Mouse (Mus musculus): ENCODE results near the gene Sprr2a2. TPM values are rescaled to one million over a fixed set of nuclear protein-coding genes. Genes with fewer than 3 reads are reported as not detected.
"Not testable (repeated sequence)": the region's sequence is repeated elsewhere in the genome, so short reads cannot be mapped to it uniquely, and the experiment has no call there.

Gene Sprr2a2
- total and polyA plus RNA-seq, 3 experiments: not detected

DNA sequence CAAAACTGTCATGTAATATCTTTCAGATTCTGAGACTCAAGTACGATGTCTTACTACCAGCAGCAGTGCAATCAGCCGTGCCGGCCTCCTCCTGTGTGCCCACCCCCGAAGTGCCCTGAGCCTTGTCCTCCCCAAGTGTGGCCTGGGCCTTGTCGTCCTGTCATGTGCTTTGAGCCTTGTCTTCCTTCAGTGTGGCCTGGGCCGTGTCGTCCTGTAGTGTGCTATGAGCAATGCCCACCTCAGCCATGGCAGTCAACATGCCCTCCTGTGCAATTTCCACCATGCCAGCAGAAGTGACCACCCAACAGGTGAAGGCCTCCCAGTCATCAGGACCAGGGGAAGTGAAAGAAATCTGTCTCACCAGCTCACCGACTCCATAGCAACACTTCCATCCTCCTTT lies 38.1 kb downstream of the Sprr2a2 start:
- H3K36me3 ChIP-seq (replicated peaks in 1 of 2; ENCODE audit: control insufficient read depth in 1 of 2, insufficient read depth in 1 of 2, low read length in 1 of 2); dilution Hi-C loops (cut with MboI; ENCODE audit: extremely low pct_ligation_motif_present, extremely low pct_unique_long_range_greater_than_20kb, low sequenced_read_pairs); H3K27ac ChIP-seq (ENCODE audit: insufficient read depth, low read depth); DNase-seq (ENCODE audit: extremely low read depth); H3K79me2 ChIP-seq (replicated peaks; ENCODE audit: control insufficient read depth, extremely low read depth, insufficient read depth, poor library complexity, severe bottlenecking); in situ Hi-C loops (cut with MboI; ENCODE audit: low pct_ligation_motif_present, low pct_unique_long_range_greater_than_20kb, low sequenced_read_pairs); H3K4me1 ChIP-seq (ENCODE audit: control insufficient read depth in 1 of 2, insufficient read depth in 2 of 2); H3K9ac ChIP-seq (ENCODE audit: insufficient read depth, low read depth); H3K9me3 ChIP-seq (replicated peaks; ENCODE audit: low read length); H3K27me3 ChIP-seq (replicated peaks); H3K4me2 ChIP-seq (ENCODE audit: insufficient read depth, low read depth, poor library complexity, severe bottlenecking); H3K4me3 ChIP-seq (replicated peaks in 1 of 3; ENCODE audit: low read depth in 2 of 3, low read length in 2 of 3, poor library complexity in 1 of 3): not testable (repeated sequence)

DNA sequence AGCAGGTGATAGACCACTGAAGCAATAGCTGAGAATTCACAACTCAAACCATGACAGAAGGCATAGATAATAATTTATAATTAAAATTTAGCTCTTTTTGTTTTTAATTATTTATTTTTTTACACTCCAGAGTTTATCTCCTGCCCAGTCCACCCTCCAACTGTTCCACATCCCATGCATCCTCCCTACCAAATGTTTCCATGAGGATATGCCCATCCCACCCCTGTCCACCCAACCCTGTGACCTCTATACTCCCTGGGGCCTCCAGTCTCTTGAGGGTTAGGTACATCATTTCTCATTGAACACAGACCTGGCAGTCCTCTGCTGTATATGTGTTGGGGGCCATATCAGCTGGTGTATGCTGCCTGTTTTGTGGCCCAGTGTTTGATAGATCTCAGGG lies 42.8 kb downstream of the Sprr2a2 start:
- DNase-seq (ENCODE audit: extremely low read depth); H3K4me2 ChIP-seq (ENCODE audit: insufficient read depth, low read depth, poor library complexity, severe bottlenecking); H3K9ac ChIP-seq (ENCODE audit: insufficient read depth, low read depth); H3K4me3 ChIP-seq (replicated peaks in 1 of 3; ENCODE audit: low read depth in 2 of 3, low read length in 2 of 3, poor library complexity in 1 of 3); H3K9me3 ChIP-seq (replicated peaks; ENCODE audit: low read length); H3K36me3 ChIP-seq (replicated peaks in 1 of 2; ENCODE audit: control insufficient read depth in 1 of 2, insufficient read depth in 1 of 2, low read length in 1 of 2); H3K79me2 ChIP-seq (replicated peaks; ENCODE audit: control insufficient read depth, extremely low read depth, insufficient read depth, poor library complexity, severe bottlenecking); H3K27ac ChIP-seq (ENCODE audit: insufficient read depth, low read depth); H3K4me1 ChIP-seq (ENCODE audit: control insufficient read depth in 1 of 2, insufficient read depth in 2 of 2); H3K27me3 ChIP-seq (replicated peaks); dilution Hi-C loops (cut with MboI; ENCODE audit: extremely low pct_ligation_motif_present, extremely low pct_unique_long_range_greater_than_20kb, low sequenced_read_pairs); in situ Hi-C loops (cut with MboI; ENCODE audit: low pct_ligation_motif_present, low pct_unique_long_range_greater_than_20kb, low sequenced_read_pairs): not testable (repeated sequence)

DNA sequence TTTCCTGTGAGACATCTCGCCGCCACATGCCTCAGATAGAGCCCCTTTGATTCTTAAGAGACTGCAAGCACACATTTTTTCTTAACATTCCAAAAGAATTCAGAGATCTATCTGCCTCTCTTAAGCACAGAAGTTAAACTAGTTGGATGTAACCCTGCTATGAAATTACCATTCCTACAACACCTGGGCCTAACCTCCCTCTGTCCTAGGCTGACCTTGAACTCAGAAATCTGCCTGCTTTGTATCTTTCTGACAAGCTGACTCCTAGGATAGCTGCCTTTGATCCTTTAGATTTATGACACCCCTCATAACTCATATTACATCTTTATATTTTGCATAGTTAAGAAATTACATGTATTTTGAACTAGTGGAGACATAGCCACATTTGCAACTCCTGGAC lies 47.7 kb downstream of the Sprr2a2 start:
- H3K4me1 ChIP-seq (ENCODE audit: control insufficient read depth in 1 of 2, insufficient read depth in 2 of 2); DNase-seq (ENCODE audit: extremely low read depth); H3K36me3 ChIP-seq (replicated peaks in 1 of 2; ENCODE audit: control insufficient read depth in 1 of 2, insufficient read depth in 1 of 2, low read length in 1 of 2); H3K4me2 ChIP-seq (ENCODE audit: insufficient read depth, low read depth, poor library complexity, severe bottlenecking); H3K9ac ChIP-seq (ENCODE audit: insufficient read depth, low read depth); H3K9me3 ChIP-seq (replicated peaks; ENCODE audit: low read length); H3K27ac ChIP-seq (ENCODE audit: insufficient read depth, low read depth); H3K4me3 ChIP-seq (replicated peaks in 1 of 3; ENCODE audit: low read depth in 2 of 3, low read length in 2 of 3, poor library complexity in 1 of 3); in situ Hi-C loops (cut with MboI; ENCODE audit: low pct_ligation_motif_present, low pct_unique_long_range_greater_than_20kb, low sequenced_read_pairs); dilution Hi-C loops (cut with MboI; ENCODE audit: extremely low pct_ligation_motif_present, extremely low pct_unique_long_range_greater_than_20kb, low sequenced_read_pairs); H3K79me2 ChIP-seq (replicated peaks; ENCODE audit: control insufficient read depth, extremely low read depth, insufficient read depth, poor library complexity, severe bottlenecking); H3K27me3 ChIP-seq (replicated peaks): not testable (repeated sequence)

DNA sequence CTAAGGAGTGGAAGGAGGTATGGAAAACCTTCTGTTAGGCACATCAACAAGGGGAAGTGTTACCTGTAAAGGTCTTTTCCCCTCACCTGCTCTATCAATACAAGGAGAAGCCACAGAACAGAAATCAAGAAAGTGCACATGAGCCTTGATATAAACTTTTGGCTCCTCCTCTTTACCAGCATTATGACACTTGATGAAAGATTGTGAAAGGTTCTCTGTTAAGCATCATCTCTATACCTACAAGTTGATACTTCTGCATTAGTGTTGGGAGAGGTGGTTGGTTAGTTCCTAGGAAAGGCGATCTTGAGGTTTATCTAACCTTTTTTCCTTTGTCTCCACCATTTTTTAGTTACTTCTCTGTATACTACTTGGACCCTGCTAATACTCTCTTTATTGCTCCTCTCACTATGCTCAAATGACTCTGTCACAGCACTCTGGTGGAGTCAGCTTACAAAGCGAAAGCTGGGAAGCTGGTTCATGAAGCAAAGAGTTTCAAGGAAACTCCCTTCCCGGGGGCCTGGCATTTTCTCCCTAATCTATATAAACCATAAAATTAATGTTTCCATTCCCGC lies 55.8 kb downstream of the Sprr2a2 start:
- not testable (repeated sequence) for H3K9me3 ChIP-seq (replicated peaks; ENCODE audit: low read length)

DNA sequence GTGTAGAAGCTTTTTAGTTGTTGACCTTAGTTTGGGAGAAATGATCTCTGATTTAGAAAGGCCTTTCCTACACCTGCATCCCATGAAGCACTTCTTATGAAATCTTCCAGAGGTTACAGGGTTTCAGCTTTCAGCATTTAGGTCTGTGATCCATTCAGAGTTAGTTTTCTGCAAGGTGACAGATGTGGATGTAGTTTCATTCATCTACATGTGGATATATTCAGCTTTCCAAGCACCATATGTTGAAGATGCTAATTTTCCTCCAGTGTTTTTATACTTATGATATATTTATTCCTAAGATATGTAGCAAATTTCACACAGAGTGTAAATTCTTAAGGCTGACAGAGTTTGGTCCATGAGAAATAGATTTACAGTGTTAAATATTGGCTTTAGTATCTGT lies 57.8 kb downstream of the Sprr2a2 start:
- H3K36me3 ChIP-seq (replicated peaks in 1 of 2; ENCODE audit: control insufficient read depth in 1 of 2, insufficient read depth in 1 of 2, low read length in 1 of 2); H3K27me3 ChIP-seq (replicated peaks); H3K79me2 ChIP-seq (replicated peaks; ENCODE audit: control insufficient read depth, extremely low read depth, insufficient read depth, poor library complexity, severe bottlenecking); H3K4me2 ChIP-seq (ENCODE audit: insufficient read depth, low read depth, poor library complexity, severe bottlenecking); H3K4me1 ChIP-seq (ENCODE audit: control insufficient read depth in 1 of 2, insufficient read depth in 2 of 2); H3K27ac ChIP-seq (ENCODE audit: insufficient read depth, low read depth); in situ Hi-C loops (cut with MboI; ENCODE audit: low pct_ligation_motif_present, low pct_unique_long_range_greater_than_20kb, low sequenced_read_pairs); DNase-seq (ENCODE audit: extremely low read depth); dilution Hi-C loops (cut with MboI; ENCODE audit: extremely low pct_ligation_motif_present, extremely low pct_unique_long_range_greater_than_20kb, low sequenced_read_pairs); H3K9ac ChIP-seq (ENCODE audit: insufficient read depth, low read depth); H3K9me3 ChIP-seq (replicated peaks; ENCODE audit: low read length); H3K4me3 ChIP-seq (replicated peaks in 1 of 3; ENCODE audit: low read depth in 2 of 3, low read length in 2 of 3, poor library complexity in 1 of 3): not testable (repeated sequence)

More for the DNA sequence above, 55.8 kb downstream of the Sprr2a2 start:
- in situ Hi-C loops (cut with MboI; ENCODE audit: low pct_ligation_motif_present, low pct_unique_long_range_greater_than_20kb, low sequenced_read_pairs); dilution Hi-C loops (cut with MboI; ENCODE audit: extremely low pct_ligation_motif_present, extremely low pct_unique_long_range_greater_than_20kb, low sequenced_read_pairs); H3K79me2 ChIP-seq (replicated peaks; ENCODE audit: control insufficient read depth, extremely low read depth, insufficient read depth, poor library complexity, severe bottlenecking); H3K36me3 ChIP-seq (replicated peaks in 1 of 2; ENCODE audit: control insufficient read depth in 1 of 2, insufficient read depth in 1 of 2, low read length in 1 of 2); H3K4me1 ChIP-seq (ENCODE audit: control insufficient read depth in 1 of 2, insufficient read depth in 2 of 2); H3K9ac ChIP-seq (ENCODE audit: insufficient read depth, low read depth); H3K4me3 ChIP-seq (replicated peaks in 1 of 3; ENCODE audit: low read depth in 2 of 3, low read length in 2 of 3, poor library complexity in 1 of 3); H3K27me3 ChIP-seq (replicated peaks); DNase-seq (ENCODE audit: extremely low read depth); H3K27ac ChIP-seq (ENCODE audit: insufficient read depth, low read depth); H3K4me2 ChIP-seq (ENCODE audit: insufficient read depth, low read depth, poor library complexity, severe bottlenecking): not testable (repeated sequence)

DNA sequence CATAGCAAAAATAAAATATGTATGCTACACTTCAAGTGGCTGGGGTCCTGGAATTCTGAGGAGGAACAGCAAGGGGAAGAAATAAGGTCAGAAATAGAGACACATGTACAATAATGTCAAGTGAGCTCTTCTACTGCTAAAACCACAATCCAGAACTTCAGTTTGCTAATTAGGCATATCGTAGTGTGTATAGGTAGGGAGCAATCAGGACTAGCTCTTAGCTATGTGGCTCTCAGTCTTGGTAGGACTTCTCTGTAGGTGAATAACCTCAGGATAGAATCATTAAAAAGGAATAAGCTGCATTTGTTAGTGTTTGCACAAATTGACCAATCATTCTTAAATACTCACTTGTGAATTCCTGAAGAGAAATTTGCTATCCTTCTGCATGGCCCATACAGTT lies 58.3 kb downstream of the Sprr2a2 start:
- H3K4me3 ChIP-seq (replicated peaks in 1 of 3; ENCODE audit: low read depth in 2 of 3, low read length in 2 of 3, poor library complexity in 1 of 3); H3K9me3 ChIP-seq (replicated peaks; ENCODE audit: low read length); in situ Hi-C loops (cut with MboI; ENCODE audit: low pct_ligation_motif_present, low pct_unique_long_range_greater_than_20kb, low sequenced_read_pairs); H3K4me2 ChIP-seq (ENCODE audit: insufficient read depth, low read depth, poor library complexity, severe bottlenecking); DNase-seq (ENCODE audit: extremely low read depth); H3K79me2 ChIP-seq (replicated peaks; ENCODE audit: control insufficient read depth, extremely low read depth, insufficient read depth, poor library complexity, severe bottlenecking); H3K27me3 ChIP-seq (replicated peaks); H3K27ac ChIP-seq (ENCODE audit: insufficient read depth, low read depth); H3K36me3 ChIP-seq (replicated peaks in 1 of 2; ENCODE audit: control insufficient read depth in 1 of 2, insufficient read depth in 1 of 2, low read length in 1 of 2); H3K4me1 ChIP-seq (ENCODE audit: control insufficient read depth in 1 of 2, insufficient read depth in 2 of 2); H3K9ac ChIP-seq (ENCODE audit: insufficient read depth, low read depth); dilution Hi-C loops (cut with MboI; ENCODE audit: extremely low pct_ligation_motif_present, extremely low pct_unique_long_range_greater_than_20kb, low sequenced_read_pairs): not testable (repeated sequence)
